Mouse (Mus musculus): ENCODE data around the gene Ccdc124. TPM values are rescaled to one million over a fixed set of nuclear protein-coding genes. Genes with fewer than 3 reads are reported as not detected.

Ccdc124 gene
- polyA plus RNA-seq, 1 experiment from 2014 or later, result 162 TPM

DNA sequence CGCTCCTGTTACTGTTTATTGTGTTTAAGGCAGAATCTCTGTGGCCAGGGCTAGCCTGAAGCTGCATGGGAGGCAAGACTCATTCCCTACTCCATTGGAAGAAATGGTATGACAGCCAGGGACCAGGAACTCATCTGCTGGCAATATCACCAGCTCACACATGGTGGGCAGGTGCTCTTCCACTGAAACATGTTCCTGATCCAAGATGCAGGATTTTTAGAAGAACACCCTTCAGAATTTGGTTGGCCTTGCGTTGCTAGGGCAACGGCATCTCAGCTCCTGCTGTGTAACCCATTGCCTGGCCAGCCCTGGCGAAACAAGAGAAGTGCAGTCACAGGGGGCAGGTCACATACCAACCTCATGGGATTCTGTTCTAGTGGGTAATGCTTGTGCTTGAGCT, 5.8 kb upstream of the Ccdc124 start:
- no peaks in the 10 kb centered on the region for H3K9me3 ChIP-seq
- ATAC-seq (ENCODE audit: low FRiP score), result no peak
- 39% methylated on average over 4 of the region's 4 CpGs for WGBS
- H3K27ac ChIP-seq, result no peak overlapping the region; the same call in 1 of the 2 replicates
- no peaks in the 10 kb centered on the region for H3K36me3 ChIP-seq
- H3K4me2 ChIP-seq, result no peak overlapping the region
- H3K9ac ChIP-seq, result peak overlapping the region; percentile 30; the same call in 1 of the 2 replicates
- no peak overlapping the region for H3K4me3 ChIP-seq
- peaks cover 10% of the 10 kb centered on the region; the same call in 1 of the 2 replicates for H3K27me3 ChIP-seq
- H3K4me1 ChIP-seq (replicated peaks), result peaks cover 11% of the 10 kb centered on the region

DNA sequence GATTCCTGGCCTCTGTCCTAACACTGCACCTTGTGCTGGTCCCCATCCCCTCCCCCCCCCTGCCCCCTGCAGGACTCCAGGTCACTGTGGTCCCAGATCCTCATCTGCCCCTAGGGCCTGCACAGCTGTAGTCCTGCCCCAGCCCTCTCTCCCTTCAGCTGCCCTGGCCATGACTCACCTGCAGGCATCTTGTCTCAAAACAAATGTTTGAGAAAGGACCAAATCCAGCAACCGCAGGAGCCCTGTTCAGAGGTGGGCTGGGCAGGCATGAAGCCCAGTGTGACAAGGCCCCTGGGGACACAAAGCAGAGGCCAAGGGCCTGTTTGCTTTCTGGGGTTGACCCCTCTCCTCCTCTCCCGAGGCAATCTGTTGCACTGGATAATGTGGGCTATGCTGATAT, 4.4 kb upstream of the Ccdc124 start:
- Histone ChIP-seq H3K9me3 (no peaks in the 10 kb centered on the region), H3K36me3 (no peaks in the 10 kb centered on the region), H3K4me3 (no peak overlapping the region), H3K4me2 (no peak overlapping the region), H3K4me1 (replicated peaks) (peaks cover 11% of the 10 kb centered on the region), H3K27ac (no peak overlapping the region), H3K27me3 (peaks cover 10% of the 10 kb centered on the region; the same call in 1 of the 2 replicates), H3K9ac (no peak overlapping the region)
- 42% methylated on average over 2 of the region's 2 CpGs for WGBS
- no peak for ATAC-seq (ENCODE audit: low FRiP score)

DNA sequence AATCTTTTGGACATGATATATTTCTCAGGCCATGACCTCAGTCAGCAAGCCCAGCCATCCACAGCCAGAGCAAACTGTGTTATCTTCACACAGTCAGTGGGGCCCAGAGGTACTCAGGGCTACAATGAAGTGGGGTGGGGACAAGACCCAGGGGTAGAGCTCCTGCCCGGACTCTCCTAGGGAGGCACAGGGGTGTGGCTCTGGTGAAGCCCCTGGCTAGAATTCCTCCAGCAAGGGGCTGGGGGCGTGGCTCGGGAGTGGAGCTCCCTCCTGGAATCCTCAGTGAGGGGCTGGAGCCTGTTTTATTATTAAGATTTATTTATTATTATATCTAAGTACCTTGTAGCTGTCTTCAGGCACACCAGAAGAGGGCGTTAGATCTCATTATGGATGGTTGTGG, 2.6 kb upstream of the Ccdc124 start:
- H3K36me3 ChIP-seq, result no peaks in the 10 kb centered on the region
- H3K9ac ChIP-seq, result no peak overlapping the region

DNA sequence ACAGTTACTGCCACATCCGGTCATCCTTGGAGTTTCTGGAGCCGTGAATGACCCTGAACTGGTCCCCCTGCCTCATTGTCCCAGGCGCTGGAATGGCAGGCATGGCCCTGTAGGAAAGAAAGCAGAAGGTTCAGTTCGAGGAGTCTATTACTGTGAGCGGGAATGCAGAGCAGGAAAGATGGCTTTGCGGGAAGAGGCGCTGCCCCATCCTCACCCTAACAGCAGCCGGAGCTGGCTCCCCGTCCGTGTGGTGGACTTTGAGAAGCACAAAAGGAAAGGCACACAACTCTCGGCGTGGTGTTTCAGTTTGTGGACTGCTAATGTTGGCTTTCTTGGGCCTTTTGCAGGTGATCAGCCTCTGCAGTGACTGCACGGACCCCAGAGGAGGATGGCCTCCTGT, 706 bp upstream of the Ccdc124 start:
- Histone ChIP-seq H3K36me3 (no peaks in the 10 kb centered on the region), H3K4me3 (no peak overlapping the region), H3K4me1 (replicated peaks) (peaks cover 20% of the 10 kb centered on the region), H3K27ac (0 out of 2 replicates have a peak overlapping the region, but pooled peaks have one; percentile 12), H3K27me3 (0 out of 2 replicates have a peak, but pooled peaks cover 4% of the 10 kb centered on the region), H3K9ac (0 out of 2 replicates have a peak overlapping the region, but pooled peaks have one; percentile 85), H3K4me2 (no peak overlapping the region), H3K9me3 (no peaks in the 10 kb centered on the region)
- no peak for ATAC-seq (ENCODE audit: low FRiP score)
- WGBS, result 91% methylated on average over 13 of the region's 13 CpGs

More for the DNA sequence above, 2.6 kb upstream of the Ccdc124 start:
- ATAC-seq (ENCODE audit: low FRiP score), result no peak
- H3K9me3 ChIP-seq, result no peaks in the 10 kb centered on the region
- 69% methylated on average over 4 of the region's 4 CpGs for WGBS
- peaks cover 25% of the 10 kb centered on the region for H3K4me1 ChIP-seq (replicated peaks)
- H3K4me3 ChIP-seq, result no peak overlapping the region
- H3K27me3 ChIP-seq, result peaks cover 10% of the 10 kb centered on the region; the same call in 1 of the 2 replicates
- H3K27ac ChIP-seq, result no peak overlapping the region
- no peak overlapping the region for H3K4me2 ChIP-seq

DNA sequence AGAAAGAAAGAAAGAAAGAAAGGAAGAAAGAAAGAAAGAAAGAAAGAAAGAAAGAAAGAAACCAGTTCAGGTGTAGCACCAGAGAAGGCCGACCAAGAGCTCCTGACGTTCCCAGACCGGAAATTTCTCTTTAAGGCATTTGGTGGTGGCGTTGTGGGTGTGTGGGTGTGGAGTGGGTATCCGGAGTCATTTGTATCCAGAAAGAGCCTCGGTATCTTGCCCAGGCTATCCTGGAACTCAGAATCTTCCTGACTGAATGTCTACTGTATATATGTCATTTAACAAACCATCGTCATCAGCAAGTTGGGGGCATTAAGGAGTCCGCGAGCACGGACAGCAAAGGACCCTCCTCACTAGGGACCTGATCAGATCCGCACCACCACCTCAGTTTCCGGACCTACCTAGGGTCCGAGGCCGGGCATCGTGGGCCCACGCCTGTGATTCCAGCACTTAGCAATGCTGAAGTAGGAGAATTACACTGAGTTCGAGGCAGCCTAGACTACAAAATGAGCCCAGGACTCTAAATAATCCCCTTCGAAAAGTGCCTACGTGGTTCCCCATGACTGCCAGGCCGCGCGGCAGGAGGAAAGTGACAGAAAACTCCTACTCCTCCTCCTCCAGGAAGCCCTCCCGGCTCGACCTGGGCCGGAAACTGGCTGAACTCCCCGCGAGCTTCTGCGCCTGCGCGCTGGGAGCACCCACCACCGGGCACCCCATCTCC, 932 bp downstream of the Ccdc124 start:
- Histone ChIP-seq H3K4me3 (peak overlapping the region; percentile 81), H3K36me3 (peaks cover 6% of the 10 kb centered on the region; the same call in 1 of the 2 replicates), H3K4me1 (replicated peaks) (peaks cover 35% of the 10 kb centered on the region), H3K9ac (peak overlapping the region; percentile 85), H3K27ac (peak overlapping the region; percentile 90), H3K9me3 (no peaks in the 10 kb centered on the region), H3K4me2 (peak overlapping the region; percentile 92), H3K27me3 (0 out of 2 replicates have a peak, but pooled peaks cover 2% of the 10 kb centered on the region)
- WGBS, result 7% methylated on average over 31 of the region's 31 CpGs
- ATAC-seq (ENCODE audit: low FRiP score), result no peak; the same call in 1 of the 2 replicates

DNA sequence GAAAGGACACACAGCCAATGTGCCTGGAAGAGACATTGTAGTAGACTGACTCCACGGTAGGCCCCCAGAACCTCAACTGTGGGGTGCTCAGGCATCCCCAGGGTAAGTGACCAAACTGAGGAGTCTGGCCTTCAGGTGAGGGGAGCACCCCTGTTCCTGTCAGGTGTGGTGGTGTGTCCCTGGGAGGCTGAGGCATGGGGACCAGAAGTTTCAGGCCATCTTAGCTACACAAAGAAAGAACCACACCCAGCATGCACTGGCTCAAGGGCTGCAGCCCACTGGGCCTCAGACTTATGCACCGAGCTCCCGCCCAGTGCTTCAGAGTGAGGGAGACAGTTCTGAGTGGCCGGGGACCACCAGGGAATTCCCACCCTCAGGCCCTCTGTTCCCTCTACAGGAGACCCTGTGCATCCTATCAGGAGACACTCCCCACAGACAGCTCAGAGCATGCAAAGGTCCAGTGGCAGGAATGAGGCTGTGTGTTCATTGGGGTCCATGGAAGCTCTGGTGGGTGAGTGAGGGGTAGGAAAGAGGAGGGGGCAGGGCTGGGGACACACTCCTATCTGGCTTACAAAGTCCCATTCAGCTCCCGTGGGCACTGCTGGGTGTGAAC, 2.4 kb downstream of the Ccdc124 start:
- H3K9me3 ChIP-seq, result no peaks in the 10 kb centered on the region
- peaks cover 10% of the 10 kb centered on the region; the same call in 1 of the 2 replicates for H3K36me3 ChIP-seq
- H3K4me2 ChIP-seq, result no peak overlapping the region
- H3K9ac ChIP-seq, result no peak overlapping the region
- whole genome bisulfite sequencing, result 87% methylated on average over 5 of the region's 5 CpGs
- no peak overlapping the region for H3K27ac ChIP-seq
- peaks cover 43% of the 10 kb centered on the region for H3K4me1 ChIP-seq (replicated peaks)
- no peak for ATAC-seq (ENCODE audit: low FRiP score)
- H3K27me3 ChIP-seq, result 0 out of 2 replicates have a peak, but pooled peaks cover 2% of the 10 kb centered on the region
- no peak overlapping the region for H3K4me3 ChIP-seq

DNA sequence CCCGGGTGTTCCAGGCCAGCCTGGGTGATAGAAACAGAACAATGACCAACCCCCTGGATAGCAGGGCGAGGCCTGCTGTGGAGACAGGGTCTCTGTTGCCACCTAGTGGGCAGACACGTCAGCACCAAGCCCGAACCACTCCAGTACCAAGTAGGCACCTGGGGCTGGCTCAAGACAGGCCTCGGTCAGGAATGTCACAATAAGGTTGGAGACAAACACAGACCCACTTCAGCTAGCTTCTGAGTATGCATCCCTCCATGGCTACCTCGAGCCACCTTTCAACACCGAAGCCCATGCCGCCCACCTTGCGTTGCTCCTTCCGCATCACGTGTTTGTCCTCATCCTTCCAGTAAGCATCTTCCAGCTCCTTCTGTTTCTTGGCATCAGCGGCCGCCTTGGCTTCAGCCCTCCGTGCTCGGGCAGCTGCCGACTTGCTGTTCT, 4.1 kb downstream of the Ccdc124 start:
- Histone ChIP-seq H3K4me1 (replicated peaks) (peaks cover 53% of the 10 kb centered on the region), H3K4me3 (no peak overlapping the region), H3K27ac (peak overlapping the region; percentile 88), H3K9me3 (no peaks in the 10 kb centered on the region), H3K36me3 (peaks cover 10% of the 10 kb centered on the region; the same call in 1 of the 2 replicates), H3K27me3 (0 out of 2 replicates have a peak, but pooled peaks cover 2% of the 10 kb centered on the region), H3K9ac (peak overlapping the region; percentile 67; the same call in 1 of the 2 replicates), H3K4me2 (peak overlapping the region; percentile 42; the same call in 1 of the 2 replicates)
- 52% methylated on average over 16 of the region's 16 CpGs for WGBS
- ATAC-seq (ENCODE audit: low FRiP score), result no peak

DNA sequence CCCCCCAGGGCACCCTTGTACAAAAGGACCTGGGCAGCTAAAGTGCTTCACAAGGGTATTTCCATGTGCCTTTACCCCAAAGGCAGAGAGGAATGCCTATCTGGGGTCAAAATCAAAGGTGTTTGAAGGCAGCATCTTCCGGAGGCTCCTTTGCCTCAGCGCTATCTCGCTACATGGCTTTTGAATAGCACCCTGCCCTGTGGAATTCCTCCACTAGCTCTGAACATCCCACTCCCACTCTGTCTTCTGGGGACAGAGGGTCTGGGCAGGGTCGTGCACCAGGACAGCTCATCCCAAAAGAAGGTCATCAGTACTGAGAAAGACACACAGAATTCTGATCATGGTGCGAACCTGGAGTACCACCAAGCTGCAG, 4.5 kb downstream of the Ccdc124 start:
- Histone ChIP-seq H3K4me1 (replicated peaks) (peaks cover 57% of the 10 kb centered on the region), H3K36me3 (peaks cover 10% of the 10 kb centered on the region; the same call in 1 of the 2 replicates), H3K9ac (peak overlapping the region; percentile 67), H3K4me3 (0 out of 2 replicates have a peak overlapping the region, but pooled peaks have one; percentile 18), H3K4me2 (peak overlapping the region; percentile 42), H3K9me3 (no peaks in the 10 kb centered on the region), H3K27me3 (0 out of 2 replicates have a peak, but pooled peaks cover 2% of the 10 kb centered on the region), H3K27ac (peak overlapping the region; percentile 88)
- no peak for ATAC-seq (ENCODE audit: low FRiP score)
- WGBS, result 33% methylated on average over 5 of the region's 5 CpGs

DNA sequence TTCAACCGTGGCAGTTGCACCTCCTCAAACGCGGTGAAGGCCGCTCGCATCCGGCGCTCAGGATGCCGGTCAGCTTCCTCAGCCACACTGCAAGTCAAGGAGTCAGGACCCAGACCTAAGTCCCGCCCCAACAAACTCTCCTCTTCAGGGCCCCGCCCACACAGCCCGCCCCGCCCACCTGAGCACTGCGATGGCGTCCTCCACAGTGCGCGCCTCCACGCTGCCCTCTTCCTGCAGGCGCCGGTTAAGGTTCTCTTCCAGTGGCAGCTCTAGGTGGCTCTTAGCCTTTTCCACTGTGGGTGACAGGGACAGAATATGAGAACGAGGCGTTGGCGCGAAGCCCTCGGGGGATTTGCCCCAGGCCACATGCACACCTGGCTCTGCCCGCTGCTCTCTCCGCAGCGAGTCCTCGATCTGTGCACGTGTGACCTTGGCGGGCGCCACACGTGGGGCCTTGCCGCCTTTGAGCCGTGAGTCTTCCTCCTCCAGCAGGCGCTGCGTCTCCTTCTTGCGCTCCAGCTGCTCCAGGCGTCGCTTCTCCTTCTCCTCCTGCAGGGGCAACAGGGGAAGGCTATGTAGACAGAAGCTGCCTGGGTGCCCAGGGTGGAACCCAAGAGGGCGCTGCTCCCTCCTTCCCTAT, 5.1 kb downstream of the Ccdc124 start:
- Histone ChIP-seq H3K9me3 (no peaks in the 10 kb centered on the region), H3K36me3 (peaks cover 10% of the 10 kb centered on the region; the same call in 1 of the 2 replicates), H3K27ac (peak overlapping the region; percentile 88), H3K4me2 (peak overlapping the region; percentile 42), H3K4me1 (replicated peaks) (peaks cover 62% of the 10 kb centered on the region), H3K9ac (peak overlapping the region; percentile 67), H3K27me3 (0 out of 2 replicates have a peak, but pooled peaks cover 2% of the 10 kb centered on the region), H3K4me3 (peak overlapping the region; percentile 18; the same call in 1 of the 2 replicates)
- no peak for ATAC-seq (ENCODE audit: low FRiP score)
- 17% methylated on average over 40 of the region's 40 CpGs for WGBS

DNA sequence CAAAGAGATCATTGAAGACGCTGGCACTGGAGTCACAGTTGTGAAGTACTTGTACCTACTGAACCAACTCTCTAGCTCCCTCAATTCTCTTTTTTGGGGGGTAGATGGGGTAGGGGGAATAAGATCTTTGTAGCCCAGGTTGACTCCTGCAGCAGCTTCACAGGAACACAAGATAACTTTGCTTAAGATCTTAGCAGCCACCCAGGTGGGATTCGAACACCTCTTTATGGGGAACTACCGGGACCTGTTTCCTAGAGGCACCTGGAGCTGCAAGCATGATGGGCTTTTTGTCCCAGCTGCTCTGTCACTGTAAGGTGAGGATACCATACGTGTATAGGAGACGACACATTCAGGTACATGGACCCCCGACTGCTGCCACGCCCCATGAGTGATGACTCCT, 7.2 kb downstream of the Ccdc124 start:
- no peak overlapping the region for H3K4me3 ChIP-seq
- H3K27ac ChIP-seq, result peak overlapping the region; percentile 99
- no peaks in the 10 kb centered on the region for H3K9me3 ChIP-seq
- H3K27me3 ChIP-seq, result 0 out of 2 replicates have a peak, but pooled peaks cover 7% of the 10 kb centered on the region
- peak overlapping the region; percentile 68; the same call in 1 of the 2 replicates for H3K9ac ChIP-seq
- peaks cover 10% of the 10 kb centered on the region; the same call in 1 of the 2 replicates for H3K36me3 ChIP-seq
- no peak for ATAC-seq (ENCODE audit: low FRiP score)
- H3K4me1 ChIP-seq (replicated peaks), result peaks cover 71% of the 10 kb centered on the region
- WGBS, result 90% methylated on average over 7 of the region's 7 CpGs
- peak overlapping the region; percentile 96 for H3K4me2 ChIP-seq

DNA sequence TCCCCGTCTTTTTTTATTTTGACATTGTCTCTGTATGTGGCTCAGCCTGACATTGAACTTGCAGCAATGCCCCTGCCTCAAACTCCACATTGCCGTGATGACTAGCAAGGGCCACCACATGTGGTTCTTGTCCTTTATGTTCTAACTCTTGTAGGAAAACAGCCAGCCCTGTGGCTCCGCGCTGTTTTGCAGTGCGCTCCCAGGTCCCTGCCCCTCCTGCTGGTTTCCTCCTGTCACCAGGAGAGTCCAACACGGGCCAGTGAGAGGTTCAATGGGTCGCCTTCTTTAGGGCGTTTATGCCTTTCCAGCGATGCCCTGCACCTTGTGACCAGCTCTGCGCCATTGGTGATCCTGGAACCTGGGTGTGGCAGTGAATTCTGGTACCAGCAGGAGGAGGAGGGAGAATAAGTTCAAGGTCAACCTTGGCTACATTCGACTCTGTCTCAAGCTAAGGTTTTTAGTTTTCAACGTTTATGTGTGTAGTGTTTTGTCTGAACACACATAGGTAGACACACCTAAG, 7.7 kb downstream of the Ccdc124 start:
- Histone ChIP-seq H3K36me3 (peaks cover 10% of the 10 kb centered on the region; the same call in 1 of the 2 replicates), H3K4me3 (peak overlapping the region; percentile 58), H3K4me1 (replicated peaks) (peaks cover 73% of the 10 kb centered on the region), H3K27me3 (0 out of 2 replicates have a peak, but pooled peaks cover 7% of the 10 kb centered on the region), H3K27ac (peak overlapping the region; percentile 99), H3K9ac (peak overlapping the region; percentile 68), H3K9me3 (no peaks in the 10 kb centered on the region), H3K4me2 (peak overlapping the region; percentile 96)
- WGBS, result 7% methylated on average over 12 of the region's 12 CpGs
- ATAC-seq (ENCODE audit: low FRiP score), result peak; percentile 4; the same call in 1 of the 2 replicates

All from hindbrain, embryonic 13.5 days (tissue).